In the genomic region with DNA sequence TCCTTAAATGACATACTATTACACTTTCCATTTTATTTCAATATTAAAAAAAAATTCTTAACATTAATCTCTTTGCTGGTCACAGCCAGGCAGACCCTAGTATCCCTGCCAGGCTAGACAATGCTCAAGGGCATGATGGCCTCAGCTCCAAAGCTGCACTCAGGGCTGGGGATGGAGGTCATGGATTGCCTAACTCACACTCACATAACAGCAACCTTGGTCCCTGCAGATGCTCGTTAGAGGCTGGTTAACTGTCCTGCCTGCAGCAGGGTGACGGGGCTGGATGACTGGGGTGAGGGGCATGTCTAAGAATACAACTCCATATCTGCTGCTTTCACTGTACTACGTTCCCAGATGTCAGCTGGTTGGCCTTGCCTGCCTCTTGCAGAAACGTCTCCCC, we compare ENCODE assay signal across 22 mouse cellular contexts. TPM values are rescaled to one million over a fixed set of nuclear protein-coding genes. Genes with fewer than 3 reads are reported as not detected.
DNase-seq lines count a peak whose midpoint lies in the region; ATAC-seq and TF ChIP-seq lines count a peak whose summit lies in the region.
"Had no signal": no experiment of that assay in that cellular context is flagged by ENCODE, and none has a peak within 500 bp of the region (broad histone marks: within the 10 kb centered on the region; RNA-seq: fewer than 3 reads in every experiment).

No protein-coding gene starts in this region.

- no peak for ATAC-seq in forebrain, embryonic 14.5 days
- ATAC-seq in forebrain, embryonic 11.5 days (replicated peaks; ENCODE audit: low FRiP score), result no peak
- ATAC-seq: CD4-positive, CD25-positive, alpha-beta regulatory T cell, adult 4 months; forebrain, embryonic 13.5 days; hindbrain, embryonic 16.5 days; inflammation-experienced regulatory T-cells, adult 6 months; intestine, postnatal 0 days had no signal

- no peaks in the 10 kb centered on the region for H3K36me3 ChIP-seq in forebrain, embryonic 14.5 days (ENCODE audit: control insufficient read depth, insufficient read depth, low read length)
- H3K36me3 ChIP-seq in forebrain, embryonic 11.5 days (ENCODE audit: control insufficient read depth, insufficient read depth, low read length), result no peaks in the 10 kb centered on the region
- no peaks in the 10 kb centered on the region for H3K36me3 ChIP-seq in liver, adult 2 months (ENCODE audit: control insufficient read depth, insufficient read depth, low read length)
- H3K36me3 ChIP-seq: embryonic facial prominence, embryonic 12.5 days; G1E had no signal

- no peak overlapping the region for H3K4me3 ChIP-seq in forebrain, embryonic 14.5 days (ENCODE audit: low read depth, low read length)
- H3K4me3 ChIP-seq in forebrain, embryonic 11.5 days (ENCODE audit: low read depth, low read length), result no peak overlapping the region
- H3K4me3 ChIP-seq in liver, adult 2 months (ENCODE audit: insufficient read depth, low read depth, low read length), result no peak overlapping the region
- H3K4me3 ChIP-seq: embryonic facial prominence, embryonic 12.5 days; forebrain, embryonic 13.5 days; gastrocnemius, adult 2 months had no signal

- H3K9ac ChIP-seq in forebrain, embryonic 14.5 days (ENCODE audit: low read length), result no peak overlapping the region
- no peak overlapping the region for H3K9ac ChIP-seq in forebrain, embryonic 11.5 days (ENCODE audit: low read length)
- H3K9ac ChIP-seq in liver, adult 2 months (ENCODE audit: low read depth, low read length), result no peak overlapping the region
- H3K9ac ChIP-seq: embryonic facial prominence, embryonic 12.5 days; forebrain, embryonic 13.5 days had no signal

- TF ChIP-seq POLR2A in liver, adult 2 months (IDR thresholded peaks at IDR 0.05; ENCODE audit: extremely low read depth, insufficient read depth, low read length), result no peak

- 54% methylated on average over 4 of the region's 4 CpGs for WGBS in forebrain, embryonic 14.5 days
- 66% methylated on average over 4 of the region's 4 CpGs for WGBS in forebrain, embryonic 11.5 days
- 53% methylated on average over 4 of the region's 4 CpGs for WGBS in liver, adult 2 months

- H3K9me3 ChIP-seq in forebrain, embryonic 14.5 days (replicated peaks; ENCODE audit: control insufficient read depth, low read length), result no peaks in the 10 kb centered on the region
- H3K9me3 ChIP-seq in forebrain, embryonic 11.5 days (ENCODE audit: control insufficient read depth, low read length), result no peaks in the 10 kb centered on the region
- H3K9me3 ChIP-seq: embryonic facial prominence, embryonic 12.5 days; forebrain, embryonic 13.5 days; G1E had no signal

- peak overlapping the region; percentile 21; the same call in 1 of the 2 replicates for H3K27ac ChIP-seq in forebrain, embryonic 14.5 days (ENCODE audit: low read depth, low read length)
- H3K27ac ChIP-seq in forebrain, embryonic 11.5 days (ENCODE audit: low read depth, low read length), result no peak overlapping the region
- no peak overlapping the region for H3K27ac ChIP-seq in liver, adult 2 months (replicated peaks; ENCODE audit: insufficient read depth, low read depth, low read length)
- H3K27ac ChIP-seq: embryonic facial prominence, embryonic 12.5 days; forebrain, embryonic 13.5 days; gastrocnemius, adult 2 months had no signal

- no peak overlapping the region for H3K4me2 ChIP-seq in forebrain, embryonic 14.5 days (ENCODE audit: low read length)
- H3K4me2 ChIP-seq in forebrain, embryonic 11.5 days (ENCODE audit: low read depth, low read length, severe bottlenecking), result no peak overlapping the region
- H3K4me2 ChIP-seq: embryonic facial prominence, embryonic 12.5 days; forebrain, embryonic 13.5 days had no signal

- H3K27me3 ChIP-seq in forebrain, embryonic 14.5 days (replicated peaks; ENCODE audit: control insufficient read depth, insufficient read depth, low read length), result no peaks in the 10 kb centered on the region
- H3K27me3 ChIP-seq in forebrain, embryonic 11.5 days (ENCODE audit: control insufficient read depth, insufficient read depth, low read length), result no peaks in the 10 kb centered on the region
- H3K27me3 ChIP-seq in liver, adult 2 months (ENCODE audit: control insufficient read depth, insufficient read depth, low read length), result no peaks in the 10 kb centered on the region
- H3K27me3 ChIP-seq: embryonic facial prominence, embryonic 12.5 days; forebrain, embryonic 13.5 days had no signal

- TF ChIP-seq CTCF in liver, adult 2 months (IDR thresholded peaks at IDR 0.05; ENCODE audit: low read depth, low read length), result no peak

- no peaks in the 10 kb centered on the region for H3K4me1 ChIP-seq in forebrain, embryonic 14.5 days (ENCODE audit: control insufficient read depth, insufficient read depth, low read length)
- H3K4me1 ChIP-seq in forebrain, embryonic 11.5 days (replicated peaks; ENCODE audit: control insufficient read depth, insufficient read depth, low read length), result no peaks in the 10 kb centered on the region
- H3K4me1 ChIP-seq in liver, adult 2 months (ENCODE audit: control insufficient read depth, insufficient read depth, low read length), result peaks cover 14% of the 10 kb centered on the region
- H3K4me1 ChIP-seq: embryonic facial prominence, embryonic 12.5 days; forebrain, embryonic 13.5 days had no signal

- no peaks in the 10 kb centered on the region for H3K79me2 ChIP-seq in liver, adult 2 months (ENCODE audit: control insufficient read depth, insufficient read depth, low read length)

- no peak for DNase-seq in forebrain, embryonic 14.5 days (ENCODE audit: low spot score)
- no peak for DNase-seq in forebrain, embryonic 11.5 days (ENCODE audit: low spot score)
- DNase-seq in liver, adult 2 months (ENCODE audit: extremely low read depth, low read depth, low spot score), result peak; percentile 84
- DNase-seq in liver, result no peak
- peak; percentile 30 for DNase-seq in ovary, postnatal 36 days (ENCODE audit: low spot score)
- DNase-seq in ovary, postnatal 10 days (ENCODE audit: low spot score), result no peak
- peak; percentile 65 to 75 for DNase-seq in adrenal gland, postnatal 36 days
- no peak for DNase-seq in c-Kit-positive CD71-positive TER-119-positive erythroid progenitor cells, embryonic 14.5 days (ENCODE audit: low spot score)
- DNase-seq: B cell, adult 2 months; cerebellum, adult 11-12 months; cerebellum, adult 9-10 months; cerebellum, postnatal 25 days; gastrocnemius, adult 2 months; gastrocnemius, postnatal 25 days; heart, postnatal 14 days had no signal

RNA-seq across cellular contexts. Expression of gene Ak4, which starts 40.8 kb away (rescaled TPM):
- polyA plus RNA-seq in forebrain, embryonic 14.5 days (2014; fragmentation: Nextera tagmentation; extraction: Ambion mirVana), result 2.9 and 4.6 TPM in 2 replicates
- polyA plus RNA-seq in forebrain, embryonic 11.5 days (2014; fragmentation: Nextera tagmentation; extraction: Ambion mirVana), result 11.9 and 12.8 TPM in 2 replicates
- 55.7 and 58.7 TPM in 2 replicates for total RNA-seq in liver, adult 2 months (2014; rRNA removed)
- 14.7 and 16.0 TPM in 2 replicates for polyA plus RNA-seq in liver, adult 2 months (2012; rRNA removed)
- total RNA-seq in adrenal gland, postnatal 36 days (2021), result 1 to 10 TPM; 5.9 to 6.4 TPM
- total RNA-seq: G1E had no signal
- polyA plus RNA-seq: G1E had no signal

Comparison
In these comparisons a context has a peak if more than half of its experiments do, and no peak if none do; other contexts are left out.
1. DNase-seq: peak in liver, adult 2 months (single experiment), ovary, postnatal 36 days (single experiment) and adrenal gland, postnatal 36 days (2 of 2); none in forebrain, embryonic 14.5 days (single experiment), forebrain, embryonic 11.5 days (single experiment), liver (single experiment), ovary, postnatal 10 days (single experiment) and c-Kit-positive CD71-positive TER-119-positive erythroid progenitor cells, embryonic 14.5 days (single experiment).